35 mouse cellular contexts compared by ENCODE assay signal in genomic region chr6:80440135-80440534, GRCm38 (mm10).
"Had no signal": no experiment of that assay in that cellular context is flagged by ENCODE, and none has a peak within 500 bp of the region (broad histone marks: within the 10 kb centered on the region; RNA-seq: fewer than 3 reads in every experiment).

No protein-coding gene starts in this region.

- H3K9me3 ChIP-seq: heart, embryonic 10.5 days; heart, embryonic 12.5 days; heart, embryonic 13.5 days; heart, embryonic 15.5 days; hindbrain, embryonic 10.5 days; hindbrain, embryonic 12.5 days; hindbrain, embryonic 13.5 days; hindbrain, embryonic 15.5 days; intestine, embryonic 15.5 days; kidney, embryonic 15.5 days had no signal

- ATAC-seq: hindbrain, embryonic 16.5 days; hindbrain, postnatal 0 days; inflammation-experienced regulatory T-cells, adult 6 months; intestine, embryonic 15.5 days; intestine, embryonic 16.5 days; intestine, postnatal 0 days had no signal

- H3K4me2 ChIP-seq: heart, embryonic 11.5 days; heart, embryonic 12.5 days; heart, embryonic 13.5 days; heart, embryonic 15.5 days; hindbrain, embryonic 12.5 days; hindbrain, embryonic 13.5 days; hindbrain, embryonic 14.5 days; hindbrain, embryonic 15.5 days; intestine, embryonic 15.5 days; kidney, embryonic 15.5 days had no signal

- H3K9ac ChIP-seq: heart, embryonic 12.5 days; heart, embryonic 13.5 days; heart, embryonic 15.5 days; hindbrain, embryonic 12.5 days; hindbrain, embryonic 13.5 days; hindbrain, embryonic 14.5 days; hindbrain, embryonic 15.5 days; intestine, embryonic 15.5 days; kidney, embryonic 15.5 days had no signal

- H3K4me3 ChIP-seq: heart, embryonic 10.5 days; heart, embryonic 12.5 days; heart, embryonic 13.5 days; heart, embryonic 15.5 days; hindbrain, embryonic 10.5 days; hindbrain, embryonic 12.5 days; hindbrain, embryonic 13.5 days; hindbrain, embryonic 15.5 days; intestine, embryonic 15.5 days; kidney, embryonic 15.5 days; layer of hippocampus, adult 2 months had no signal

- H3K36me3 ChIP-seq: heart, embryonic 10.5 days; heart, embryonic 12.5 days; heart, embryonic 13.5 days; heart, embryonic 15.5 days; hindbrain, embryonic 10.5 days; hindbrain, embryonic 12.5 days; hindbrain, embryonic 13.5 days; hindbrain, embryonic 15.5 days; intestine, embryonic 15.5 days; kidney, embryonic 15.5 days had no signal

- H3K27ac ChIP-seq: heart, embryonic 10.5 days; heart, embryonic 13.5 days; heart, embryonic 15.5 days; hindbrain, embryonic 10.5 days; hindbrain, embryonic 12.5 days; hindbrain, embryonic 13.5 days; hindbrain, embryonic 14.5 days; hindbrain, embryonic 15.5 days; hindbrain, postnatal 0 days; intestine, embryonic 15.5 days; kidney, embryonic 15.5 days; kidney, postnatal 0 days; layer of hippocampus, adult 2 months had no signal

- DNase-seq: heart, postnatal 10 days; heart, postnatal 14 days; heart, postnatal 36 days; heart, postnatal 4 days; kidney, adult 11 months; kidney, adult 18-20 months; kidney, adult 2 months; kidney, adult 8-10 months; kidney, adult 9 months; kidney, postnatal 10 days; kidney, postnatal 14 days; kidney, postnatal 25 days; kidney, postnatal 36 days; kidney, postnatal 4 days; layer of hippocampus, adult 9-11 months; layer of hippocampus, postnatal 36 days had no signal

- H3K27me3 ChIP-seq: heart, embryonic 12.5 days; heart, embryonic 13.5 days; heart, embryonic 15.5 days; hindbrain, embryonic 12.5 days; hindbrain, embryonic 13.5 days; hindbrain, embryonic 15.5 days; intestine, embryonic 15.5 days; kidney, embryonic 15.5 days had no signal

- H3K4me1 ChIP-seq: heart, embryonic 10.5 days; heart, embryonic 12.5 days; heart, embryonic 13.5 days; heart, embryonic 15.5 days; hindbrain, embryonic 10.5 days; hindbrain, embryonic 12.5 days; hindbrain, embryonic 13.5 days; hindbrain, embryonic 15.5 days; intestine, embryonic 15.5 days; kidney, embryonic 15.5 days had no signal
